Mouse (Mus musculus) limb, embryonic 10.5 days (tissue): Measurements from ENCODE around the gene Xpo4. TPM values are rescaled to one million over a fixed set of nuclear protein-coding genes. Genes with fewer than 3 reads are reported as not detected.

Experiments
- DNase-seq: peaks from one replicate; pipeline ENCODE4 v3.0.0-alpha.2; 2017; ENCODE audit warnings: low spot score
- H3K27ac ChIP-seq: fragments of 300-500 bp; sonication (generic); 2 replicates; pipeline ENCODE4 v1.5.1; 2016; ENCODE audit warnings: mild to moderate bottlenecking
- H3K27me3 ChIP-seq: fragments of 300-500 bp; sonication (generic); 2 replicates; pipeline ENCODE4 v1.6.1; 2016; ENCODE audit warnings: low read depth, mild to moderate bottlenecking; ENCODE audit not compliant: poor library complexity, severe bottlenecking
- H3K36me3 ChIP-seq: fragments of 300-500 bp; sonication (generic); 2 replicates; pipeline ENCODE4 v1.6.1; 2016; ENCODE audit warnings: mild to moderate bottlenecking, moderate library complexity
- H3K4me1 ChIP-seq: fragments of 300-500 bp; sonication (generic); 2 replicates; pipeline ENCODE4 v1.6.1; 2016
- H3K4me3 ChIP-seq: fragments of 300-500 bp; sonication (generic); 2 replicates; pipeline ENCODE4 v1.5.1; 2016; ENCODE audit warnings: mild to moderate bottlenecking, moderate library complexity
- H3K9me3 ChIP-seq: fragments of 300-500 bp; sonication (generic); replicated peaks from 2 replicates; pipeline ENCODE4 v1.6.1; 2016; ENCODE audit warnings: mild to moderate bottlenecking
- WGBS: fragments of 180-500 bp; shearing (Covaris S2); methylation state at CpG from one replicate; pipeline ENCODE4 v1.1.7; 2016; 5-methylcytosine and 5-hydroxymethylcytosine counted together
- polyA plus RNA-seq: library from polyadenylated mRNA; unstranded; fragments of >200 nt; fragmentation: Nextera tagmentation; extraction: Ambion mirVana; gene quantifications from 2 replicates; pipeline ENCODE4 v1.2.1, GENCODE M21; 2016

Gene Xpo4
- polyA plus RNA-seq, 1 experiment from 2014 or later = 30.3 TPM

GRCm38 (mm10) chr14:57540683-57541082 is 124.5 kb downstream of the Xpo4 start:
- Histone ChIP-seq H3K4me1 (peaks cover 5% of the 10 kb centered on the region; the same call in 1 of the 2 replicates), H3K4me3 (no peak overlapping the region), H3K9me3 (no peaks in the 10 kb centered on the region), H3K27me3 (peaks cover 31% of the 10 kb centered on the region), H3K27ac (no peak overlapping the region), H3K36me3 (no peaks in the 10 kb centered on the region)
- 85% methylated on average over 11 of the region's 11 CpGs for WGBS
- DNase-seq = no peak

- no peak for DNase-seq
- H3K27ac ChIP-seq = no peak overlapping the region
These were observed 127.8 kb downstream of the Xpo4 start for GRCm38 (mm10) chr14:57537261-57538015.

GRCm38 (mm10) chr14:57536820-57537219 is 128.4 kb downstream of the Xpo4 start:
- WGBS = 49% methylated on average over 9 of the region's 9 CpGs
- DNase-seq = no peak
- Histone ChIP-seq H3K27ac (no peak overlapping the region), H3K9me3 (no peaks in the 10 kb centered on the region), H3K4me1 (peaks cover 17% of the 10 kb centered on the region), H3K4me3 (no peak overlapping the region), H3K27me3 (peaks cover 50% of the 10 kb centered on the region), H3K36me3 (no peaks in the 10 kb centered on the region)

More at GRCm38 (mm10) chr14:57537261-57538015, 127.8 kb downstream of the Xpo4 start:
- 22% methylated on average over 16 of the region's 16 CpGs for WGBS
- no peaks in the 10 kb centered on the region for H3K9me3 ChIP-seq
- H3K36me3 ChIP-seq = no peaks in the 10 kb centered on the region
- H3K4me3 ChIP-seq = no peak overlapping the region
- H3K27me3 ChIP-seq = peaks cover 56% of the 10 kb centered on the region
- peaks cover 17% of the 10 kb centered on the region for H3K4me1 ChIP-seq

GRCm38 (mm10) chr14:57535646-57536045 is 129.6 kb downstream of the Xpo4 start:
- Histone ChIP-seq H3K36me3 (no peaks in the 10 kb centered on the region), H3K4me3 (no peak overlapping the region), H3K4me1 (peaks cover 17% of the 10 kb centered on the region), H3K27me3 (peaks cover 50% of the 10 kb centered on the region), H3K27ac (no peak overlapping the region), H3K9me3 (no peaks in the 10 kb centered on the region)
- DNase-seq = no peak
- WGBS = 87% methylated on average over 6 of the region's 6 CpGs

- Histone ChIP-seq H3K9me3 (no peaks in the 10 kb centered on the region), H3K27ac (no peak overlapping the region), H3K4me1 (peaks cover 17% of the 10 kb centered on the region), H3K27me3 (peaks cover 50% of the 10 kb centered on the region), H3K36me3 (no peaks in the 10 kb centered on the region), H3K4me3 (no peak overlapping the region)
- no peak for DNase-seq
- WGBS = 17% methylated on average over 8 of the region's 8 CpGs
These were observed 130.3 kb downstream of the Xpo4 start for GRCm38 (mm10) chr14:57534961-57535360.

GRCm38 (mm10) chr14:57534346-57534745 is 130.9 kb downstream of the Xpo4 start:
- H3K9me3 ChIP-seq = no peaks in the 10 kb centered on the region
- peaks cover 50% of the 10 kb centered on the region for H3K27me3 ChIP-seq
- no peaks in the 10 kb centered on the region for H3K36me3 ChIP-seq
- no peak overlapping the region for H3K4me3 ChIP-seq
- peaks cover 22% of the 10 kb centered on the region for H3K4me1 ChIP-seq
- 4% methylated on average over 5 of the region's 5 CpGs for WGBS
- no peak overlapping the region for H3K27ac ChIP-seq
- DNase-seq = no peak

GRCm38 (mm10) chr14:57533841-57534240 is 131.4 kb downstream of the Xpo4 start:
- no peak overlapping the region for H3K4me3 ChIP-seq
- no peak overlapping the region for H3K27ac ChIP-seq
- H3K4me1 ChIP-seq = peaks cover 22% of the 10 kb centered on the region
- H3K9me3 ChIP-seq = no peaks in the 10 kb centered on the region
- no peaks in the 10 kb centered on the region for H3K36me3 ChIP-seq
- peaks cover 50% of the 10 kb centered on the region for H3K27me3 ChIP-seq
- no peak for DNase-seq
- 12% methylated on average over 11 of the region's 11 CpGs for WGBS

- 32% methylated on average over 3 of the region's 3 CpGs for WGBS
- Histone ChIP-seq H3K36me3 (no peaks in the 10 kb centered on the region), H3K9me3 (no peaks in the 10 kb centered on the region), H3K27me3 (peaks cover 50% of the 10 kb centered on the region), H3K4me1 (peaks cover 22% of the 10 kb centered on the region), H3K4me3 (no peak overlapping the region), H3K27ac (no peak overlapping the region)
- peak; percentile 79 for DNase-seq
These were observed 132.0 kb downstream of the Xpo4 start for GRCm38 (mm10) chr14:57533214-57533613.

- no peak for DNase-seq
- WGBS = 90% methylated on average over 3 of the region's 3 CpGs
- Histone ChIP-seq H3K27me3 (peaks cover 51% of the 10 kb centered on the region), H3K36me3 (no peaks in the 10 kb centered on the region), H3K4me3 (no peak overlapping the region), H3K4me1 (peaks cover 19% of the 10 kb centered on the region), H3K9me3 (no peaks in the 10 kb centered on the region), H3K27ac (no peak overlapping the region)
These were observed 132.7 kb downstream of the Xpo4 start for GRCm38 (mm10) chr14:57532577-57532976.

- Histone ChIP-seq H3K36me3 (no peaks in the 10 kb centered on the region), H3K4me1 (peaks cover 24% of the 10 kb centered on the region), H3K9me3 (no peaks in the 10 kb centered on the region), H3K27ac (no peak overlapping the region), H3K4me3 (no peak overlapping the region), H3K27me3 (peaks cover 45% of the 10 kb centered on the region)
- DNase-seq = no peak
- 72% methylated on average over 5 of the region's 5 CpGs for whole genome bisulfite sequencing
These were observed 135.3 kb downstream of the Xpo4 start for GRCm38 (mm10) chr14:57529786-57530515.

- H3K27ac ChIP-seq = no peak overlapping the region
These were observed 136.0 kb downstream of the Xpo4 start for GRCm38 (mm10) chr14:57529086-57529785.

GRCm38 (mm10) chr14:57527598-57527997 is 137.6 kb downstream of the Xpo4 start:
- no peaks in the 10 kb centered on the region for H3K36me3 ChIP-seq
- peaks cover 22% of the 10 kb centered on the region for H3K4me1 ChIP-seq
- DNase-seq = no peak
- H3K4me3 ChIP-seq = no peak overlapping the region
- 44% methylated on average over 2 of the region's 2 CpGs for WGBS
- H3K27ac ChIP-seq = no peak overlapping the region
- H3K9me3 ChIP-seq = no peaks in the 10 kb centered on the region
- H3K27me3 ChIP-seq = peaks cover 44% of the 10 kb centered on the region

More at GRCm38 (mm10) chr14:57529086-57529785, 136.0 kb downstream of the Xpo4 start:
- no peak overlapping the region for H3K4me3 ChIP-seq
- H3K36me3 ChIP-seq = no peaks in the 10 kb centered on the region
- no peaks in the 10 kb centered on the region for H3K9me3 ChIP-seq
- peaks cover 39% of the 10 kb centered on the region for H3K27me3 ChIP-seq
- 66% methylated on average over 10 of the region's 10 CpGs for WGBS
- peaks cover 23% of the 10 kb centered on the region for H3K4me1 ChIP-seq
- DNase-seq = no peak
